Mouse (Mus musculus): Measurements from ENCODE around the gene Aebp2. TPM values are rescaled to one million over a fixed set of nuclear protein-coding genes. Genes with fewer than 3 reads are reported as not detected.

Aebp2 gene
- polyA plus RNA-seq, 1 experiment from 2014 or later: 9.2 TPM

- H3K36me3 ChIP-seq: no peaks in the 10 kb centered on the region
- 66% methylated on average over 12 of the region's 12 CpGs for WGBS
- H3K4me3 ChIP-seq: no peak overlapping the region
- H3K27ac ChIP-seq: no peak overlapping the region
- H3K4me1 ChIP-seq: peaks cover 16% of the 10 kb centered on the region
- DNase-seq (ENCODE audit: low spot score): no peak
- no peaks in the 10 kb centered on the region for H3K9me3 ChIP-seq (replicated peaks)
- no peaks in the 10 kb centered on the region for H3K27me3 ChIP-seq (ENCODE audit: low read depth, poor library complexity, severe bottlenecking)
Observed at GRCm38 (mm10) chr6:140696192-140696879, 73.9 kb downstream of the Aebp2 start.

GRCm38 (mm10) chr6:140697994-140698393, 75.5 kb downstream of the Aebp2 start:
- no peak overlapping the region for H3K4me3 ChIP-seq
- 92% methylated on average over 11 of the region's 11 CpGs for WGBS
- H3K4me1 ChIP-seq: peaks cover 14% of the 10 kb centered on the region; the same call in 1 of the 2 replicates
- DNase-seq (ENCODE audit: low spot score): no peak
- no peaks in the 10 kb centered on the region for H3K9me3 ChIP-seq (replicated peaks)
- no peak overlapping the region for H3K27ac ChIP-seq
- H3K27me3 ChIP-seq (ENCODE audit: low read depth, poor library complexity, severe bottlenecking): no peaks in the 10 kb centered on the region
- H3K36me3 ChIP-seq: no peaks in the 10 kb centered on the region

GRCm38 (mm10) chr6:140698596-140698995, 76.1 kb downstream of the Aebp2 start:
- no peak overlapping the region for H3K4me3 ChIP-seq
- 98% methylated on average over 1 of the region's 1 CpGs for WGBS
- no peak overlapping the region for H3K27ac ChIP-seq
- H3K9me3 ChIP-seq (replicated peaks): no peaks in the 10 kb centered on the region
- H3K36me3 ChIP-seq: no peaks in the 10 kb centered on the region
- no peaks in the 10 kb centered on the region for H3K27me3 ChIP-seq (ENCODE audit: low read depth, poor library complexity, severe bottlenecking)
- peaks cover 14% of the 10 kb centered on the region; the same call in 1 of the 2 replicates for H3K4me1 ChIP-seq
- DNase-seq (ENCODE audit: low spot score): no peak

- no peaks in the 10 kb centered on the region for H3K36me3 ChIP-seq
- 85% methylated on average over 6 of the region's 6 CpGs for WGBS
- no peak overlapping the region for H3K27ac ChIP-seq
- no peak overlapping the region for H3K4me3 ChIP-seq
- H3K9me3 ChIP-seq (replicated peaks): no peaks in the 10 kb centered on the region
- H3K4me1 ChIP-seq: peaks cover 16% of the 10 kb centered on the region; the same call in 1 of the 2 replicates
- no peak for DNase-seq (ENCODE audit: low spot score)
- no peaks in the 10 kb centered on the region for H3K27me3 ChIP-seq (ENCODE audit: low read depth, poor library complexity, severe bottlenecking)
Observed at GRCm38 (mm10) chr6:140701259-140701658, 78.8 kb downstream of the Aebp2 start.

- Histone ChIP-seq H3K36me3 (no peaks in the 10 kb centered on the region), H3K27me3 (ENCODE audit: low read depth, poor library complexity, severe bottlenecking) (no peaks in the 10 kb centered on the region), H3K4me1 (peaks cover 29% of the 10 kb centered on the region), H3K9me3 (replicated peaks) (no peaks in the 10 kb centered on the region), H3K27ac (no peak overlapping the region; the same call in 1 of the 2 replicates), H3K4me3 (no peak overlapping the region)
- DNase-seq (ENCODE audit: low spot score): no peak
- 86% methylated on average over 10 of the region's 10 CpGs for WGBS
Observed at GRCm38 (mm10) chr6:140705132-140705531, 82.7 kb downstream of the Aebp2 start.

GRCm38 (mm10) chr6:140706056-140706455, 83.6 kb downstream of the Aebp2 start:
- no peak for DNase-seq (ENCODE audit: low spot score)
- Histone ChIP-seq H3K36me3 (no peaks in the 10 kb centered on the region), H3K27ac (no peak overlapping the region), H3K27me3 (ENCODE audit: low read depth, poor library complexity, severe bottlenecking) (no peaks in the 10 kb centered on the region), H3K4me1 (peaks cover 29% of the 10 kb centered on the region), H3K9me3 (replicated peaks) (no peaks in the 10 kb centered on the region), H3K4me3 (no peak overlapping the region)
- WGBS: 93% methylated on average over 5 of the region's 5 CpGs

- Histone ChIP-seq H3K27ac (peak overlapping the region; percentile 66), H3K4me1 (peaks cover 29% of the 10 kb centered on the region), H3K27me3 (ENCODE audit: low read depth, poor library complexity, severe bottlenecking) (no peaks in the 10 kb centered on the region), H3K9me3 (replicated peaks) (no peaks in the 10 kb centered on the region), H3K36me3 (no peaks in the 10 kb centered on the region), H3K4me3 (no peak overlapping the region)
- no peak for DNase-seq (ENCODE audit: low spot score)
- 73% methylated on average over 10 of the region's 10 CpGs for WGBS
Observed at GRCm38 (mm10) chr6:140708059-140708458, 85.6 kb downstream of the Aebp2 start.

- H3K27me3 ChIP-seq (ENCODE audit: low read depth, poor library complexity, severe bottlenecking): peaks cover 13% of the 10 kb centered on the region
- no peak overlapping the region for H3K4me3 ChIP-seq
- no peaks in the 10 kb centered on the region for H3K36me3 ChIP-seq
- no peak for DNase-seq (ENCODE audit: low spot score)
- WGBS: 73% methylated on average over 6 of the region's 6 CpGs
- peak overlapping the region; percentile 61 for H3K27ac ChIP-seq
- H3K9me3 ChIP-seq (replicated peaks): no peaks in the 10 kb centered on the region
- peaks cover 29% of the 10 kb centered on the region for H3K4me1 ChIP-seq
Observed at GRCm38 (mm10) chr6:140709415-140710107, 87.1 kb downstream of the Aebp2 start.

- H3K4me1 ChIP-seq: peaks cover 17% of the 10 kb centered on the region
- no peaks in the 10 kb centered on the region for H3K9me3 ChIP-seq (replicated peaks)
- H3K27ac ChIP-seq: no peak overlapping the region
- H3K4me3 ChIP-seq: no peak overlapping the region
- WGBS: 9% methylated on average over 11 of the region's 11 CpGs
- peak; percentile 71 for DNase-seq (ENCODE audit: low spot score)
- no peaks in the 10 kb centered on the region for H3K36me3 ChIP-seq
- H3K27me3 ChIP-seq (ENCODE audit: low read depth, poor library complexity, severe bottlenecking): peaks cover 13% of the 10 kb centered on the region
Observed at GRCm38 (mm10) chr6:140712754-140713153, 90.3 kb downstream of the Aebp2 start.

GRCm38 (mm10) chr6:140714905-140715365, 92.5 kb downstream of the Aebp2 start:
- no peaks in the 10 kb centered on the region for H3K36me3 ChIP-seq
- peaks cover 13% of the 10 kb centered on the region for H3K27me3 ChIP-seq (ENCODE audit: low read depth, poor library complexity, severe bottlenecking)
- peak; percentile 84 for DNase-seq (ENCODE audit: low spot score)
- H3K4me3 ChIP-seq: no peak overlapping the region
- WGBS: 26% methylated on average over 10 of the region's 10 CpGs
- H3K27ac ChIP-seq: no peak overlapping the region
- H3K9me3 ChIP-seq (replicated peaks): no peaks in the 10 kb centered on the region
- no peaks in the 10 kb centered on the region for H3K4me1 ChIP-seq

GRCm38 (mm10) chr6:140722058-140722457, 99.6 kb downstream of the Aebp2 start:
- WGBS: 69% methylated on average over 10 of the region's 10 CpGs
- H3K36me3 ChIP-seq: no peaks in the 10 kb centered on the region
- no peaks in the 10 kb centered on the region for H3K27me3 ChIP-seq (ENCODE audit: low read depth, poor library complexity, severe bottlenecking)
- DNase-seq (ENCODE audit: low spot score): no peak
- no peaks in the 10 kb centered on the region for H3K4me1 ChIP-seq
- H3K4me3 ChIP-seq: no peak overlapping the region
- no peaks in the 10 kb centered on the region for H3K9me3 ChIP-seq (replicated peaks)
- no peak overlapping the region for H3K27ac ChIP-seq

All from limb, embryonic 10.5 days (tissue).